Mouse (Mus musculus) megakaryocyte progenitor cell, adult 5-6 weeks (primary cell): ENCODE measurements at regions not wholly inside any gene's neighbourhood (a gene's known extent, or its start where the extent isn't known, plus 50 kb on each side); places are given as distances from the start of the nearest gene placed in this dataset.

Source experiments
- ATAC-seq: replicated peaks from 2 replicates; pipeline ENCODE4 v1.8.0; 2016; ENCODE audit warnings: mild to moderate bottlenecking, moderate TSS enrichment, inconsistent platforms; ENCODE audit not compliant: poor library complexity

DNA sequence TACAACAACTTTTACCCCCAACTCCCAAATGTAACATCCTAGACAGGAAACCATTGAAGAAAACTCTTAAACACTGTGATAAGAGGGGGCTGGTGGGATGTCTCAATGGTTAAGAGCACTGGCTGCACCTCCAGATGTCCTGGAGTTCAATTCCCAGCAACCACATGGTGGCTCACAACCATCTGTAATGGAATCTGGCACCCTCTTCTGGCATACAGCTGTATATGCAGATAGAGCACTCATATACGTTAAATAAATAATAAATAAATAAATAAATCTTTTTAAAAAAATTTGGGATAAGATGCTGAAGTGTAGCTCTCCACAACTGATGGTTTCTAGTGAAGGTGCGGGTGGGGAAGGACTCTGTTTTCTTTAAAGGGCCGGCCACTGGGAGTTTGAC, 69.3 kb downstream of the Kctd15 start:
- no peak for ATAC-seq

DNA sequence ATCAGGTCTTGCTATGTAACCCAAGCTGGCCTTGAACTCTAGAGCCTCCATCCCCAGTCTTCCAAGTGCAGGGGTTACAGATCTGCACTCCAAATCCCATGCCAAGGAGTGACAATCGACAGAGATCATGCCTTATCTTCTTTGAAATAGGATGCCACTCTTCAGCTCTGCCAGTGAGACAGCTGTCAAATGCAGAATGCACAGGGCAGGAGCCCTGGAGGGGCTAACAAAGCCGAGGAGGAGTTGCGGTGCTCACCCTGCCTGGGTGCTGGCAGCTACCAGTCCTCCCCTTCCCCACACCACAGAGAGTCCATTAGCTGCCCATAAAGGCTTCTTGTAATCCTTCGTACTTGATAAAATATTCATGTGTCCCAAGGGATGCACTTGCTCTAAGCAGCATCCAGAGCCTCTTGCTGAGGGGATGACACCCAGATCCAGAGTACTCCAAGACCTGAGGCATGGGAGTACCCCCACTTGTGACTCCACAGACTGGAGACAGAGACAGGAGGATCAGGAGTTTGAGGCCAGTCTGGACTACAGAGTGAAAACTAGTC, 71.1 kb downstream of the Kctd15 start:
- ATAC-seq: no peak

DNA sequence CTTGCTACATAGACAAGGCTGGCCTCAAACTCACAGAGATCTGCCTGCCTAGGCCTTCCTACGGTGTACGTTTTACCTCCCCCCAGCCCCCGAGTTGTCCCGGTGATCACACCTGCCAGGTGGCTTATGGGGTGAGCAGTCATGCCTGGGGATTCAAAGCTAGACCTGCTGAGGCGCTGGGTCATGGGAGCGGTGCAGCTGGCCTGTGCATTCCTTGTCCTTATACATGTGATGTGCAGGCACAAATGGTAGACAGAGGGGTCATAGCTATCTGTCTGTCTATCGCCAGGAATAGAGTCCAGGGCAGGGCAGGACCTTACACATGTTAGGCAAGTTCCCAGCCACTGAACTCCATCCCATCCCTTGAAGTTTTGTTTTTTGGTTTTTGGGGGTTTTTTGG, 71.7 kb downstream of the Kctd15 start:
- ATAC-seq: no peak

DNA sequence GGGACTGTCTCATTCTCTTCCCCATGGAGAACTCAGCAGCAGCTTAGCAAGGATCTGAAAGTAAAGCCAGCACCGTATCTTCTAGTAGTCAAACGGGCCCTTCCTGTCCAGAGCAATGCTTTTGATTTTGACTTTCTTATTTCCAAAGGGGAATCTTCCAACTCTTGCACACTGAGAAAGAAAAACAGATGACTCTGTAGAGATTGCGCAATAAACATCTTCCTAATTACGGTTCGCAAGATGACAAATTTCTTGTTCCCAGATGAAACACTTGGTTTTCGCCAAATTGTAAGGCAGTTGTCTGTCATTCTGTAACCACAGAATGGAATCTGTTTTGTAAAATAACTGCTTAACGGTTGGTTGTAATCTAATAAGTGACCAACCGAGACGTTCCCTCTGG, 75.7 kb downstream of the Kctd15 start:
- no peak for ATAC-seq

DNA sequence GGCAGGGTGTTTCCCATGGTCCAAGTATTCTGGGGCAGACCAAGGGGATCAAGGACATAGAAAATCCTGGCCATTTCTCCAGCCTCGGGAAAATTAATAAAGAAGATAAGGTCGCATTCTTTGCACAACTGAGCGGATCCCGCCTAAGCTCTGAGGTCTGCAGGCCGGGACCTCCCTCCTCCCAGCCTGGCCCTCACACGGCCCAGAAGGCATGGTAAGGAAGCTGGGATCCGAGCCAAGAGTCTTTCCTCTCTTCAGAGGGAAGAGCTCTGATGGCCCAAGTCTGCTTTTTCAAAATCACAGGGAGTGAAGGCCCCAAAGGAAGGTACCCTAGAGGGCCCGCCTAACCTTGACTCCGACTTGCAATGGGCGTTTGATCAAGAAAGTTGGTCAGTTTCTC, 85.2 kb downstream of the Kctd15 start:
- ATAC-seq: no peak

DNA sequence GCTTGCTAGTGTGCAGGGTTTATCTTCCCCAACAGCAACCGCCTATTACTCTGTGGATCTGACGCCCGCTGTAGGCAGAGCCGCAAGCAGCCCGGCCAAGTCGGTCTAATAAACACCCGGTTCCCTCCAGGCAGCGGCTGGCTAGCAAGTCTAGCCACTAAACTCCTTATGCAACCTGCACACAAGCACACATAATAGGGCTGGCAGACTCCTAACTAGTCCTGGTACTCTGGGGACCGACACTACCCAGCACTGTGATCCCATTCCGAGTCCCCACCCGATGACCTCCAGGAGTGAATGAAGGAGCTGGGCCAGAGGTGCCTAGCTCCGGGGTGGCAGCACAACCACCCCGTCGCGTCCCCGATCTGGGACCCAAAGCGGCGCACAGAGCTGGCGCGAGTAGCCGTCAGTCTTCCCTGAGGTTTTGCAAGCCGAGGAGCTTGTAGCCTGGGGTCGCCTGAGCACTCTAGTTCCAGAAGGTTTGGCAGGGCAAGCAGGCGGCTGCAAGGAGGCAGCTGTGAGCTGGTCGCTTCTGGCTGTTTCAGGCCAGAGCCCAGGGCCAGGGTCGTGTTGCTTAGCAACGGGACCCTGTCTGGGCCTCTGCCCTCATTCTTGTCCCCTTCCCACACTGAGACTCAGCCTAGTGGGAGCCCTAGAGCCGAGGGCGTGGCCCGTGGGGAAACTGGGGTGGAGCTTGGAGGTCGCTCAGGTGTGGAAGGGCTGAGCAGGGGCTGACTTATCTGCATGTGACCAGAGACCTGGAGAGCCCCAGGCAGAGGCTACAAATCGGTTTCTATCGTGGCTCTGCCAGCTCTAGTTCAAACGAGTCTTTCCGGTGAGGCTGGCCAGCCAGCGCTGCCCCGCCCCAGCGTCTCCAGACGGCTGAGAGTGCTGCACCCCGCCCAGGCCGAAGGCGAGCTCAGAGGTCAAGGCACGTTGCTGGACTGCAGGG, 86.1 kb downstream of the Kctd15 start:
- no peak for ATAC-seq

DNA sequence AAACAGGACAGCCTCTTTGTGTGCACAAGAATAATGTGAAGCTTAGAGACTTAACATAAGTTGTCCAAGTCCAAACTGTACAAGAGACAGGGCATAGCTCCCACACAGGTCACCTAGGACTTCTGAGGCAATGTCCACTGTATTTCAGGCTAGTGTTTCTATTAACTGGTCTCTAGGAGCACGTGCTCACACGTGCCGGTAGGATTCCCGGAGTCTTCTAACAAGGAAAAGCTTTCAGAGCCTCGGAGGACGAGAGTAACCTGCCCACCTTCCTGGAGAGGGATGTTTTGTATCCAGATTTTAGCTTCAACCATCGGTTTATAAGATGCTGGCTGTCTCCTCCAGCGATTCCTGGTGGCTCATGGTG, 86.8 kb downstream of the Kctd15 start:
- no peak for ATAC-seq

DNA sequence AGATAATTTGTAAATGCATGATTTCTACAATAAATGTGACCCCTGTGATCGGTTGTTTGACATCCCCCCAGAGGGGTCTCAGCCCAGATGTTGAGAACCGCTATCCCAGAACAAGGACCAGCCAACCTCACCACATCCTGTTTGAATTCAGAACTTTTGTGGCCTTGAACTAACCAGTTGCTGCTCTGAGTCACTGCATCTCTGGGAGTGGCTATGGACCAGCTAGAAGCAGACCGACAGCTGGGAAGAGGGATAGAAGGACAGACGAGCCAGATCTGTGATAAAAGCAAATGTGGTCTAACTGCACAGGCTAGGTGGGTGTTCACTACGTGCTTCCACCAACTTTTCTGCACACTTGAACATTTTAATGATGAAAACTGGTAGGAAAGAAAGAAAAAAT, 89.0 kb downstream of the Kctd15 start:
- no peak for ATAC-seq

DNA sequence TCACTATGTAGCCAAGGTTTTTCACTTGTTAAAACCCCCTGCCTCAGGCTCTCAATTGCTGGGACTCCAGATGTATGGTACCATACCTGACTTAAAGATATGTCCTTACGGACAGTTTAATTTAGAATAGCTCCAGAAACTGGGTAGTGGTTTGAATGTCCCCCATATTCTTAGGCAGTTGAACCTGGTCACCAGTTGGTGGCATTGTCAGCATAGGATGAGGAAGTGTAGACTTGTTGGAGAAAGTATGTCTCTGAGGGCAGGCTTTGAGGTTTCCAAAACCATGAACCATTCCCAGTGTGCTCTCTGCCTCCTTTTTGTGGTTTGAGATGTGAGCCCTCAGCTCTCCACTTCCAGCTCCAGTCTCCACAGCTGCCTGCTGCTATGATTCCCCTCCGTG, 94.4 kb downstream of the Kctd15 start:
- no peak for ATAC-seq

DNA sequence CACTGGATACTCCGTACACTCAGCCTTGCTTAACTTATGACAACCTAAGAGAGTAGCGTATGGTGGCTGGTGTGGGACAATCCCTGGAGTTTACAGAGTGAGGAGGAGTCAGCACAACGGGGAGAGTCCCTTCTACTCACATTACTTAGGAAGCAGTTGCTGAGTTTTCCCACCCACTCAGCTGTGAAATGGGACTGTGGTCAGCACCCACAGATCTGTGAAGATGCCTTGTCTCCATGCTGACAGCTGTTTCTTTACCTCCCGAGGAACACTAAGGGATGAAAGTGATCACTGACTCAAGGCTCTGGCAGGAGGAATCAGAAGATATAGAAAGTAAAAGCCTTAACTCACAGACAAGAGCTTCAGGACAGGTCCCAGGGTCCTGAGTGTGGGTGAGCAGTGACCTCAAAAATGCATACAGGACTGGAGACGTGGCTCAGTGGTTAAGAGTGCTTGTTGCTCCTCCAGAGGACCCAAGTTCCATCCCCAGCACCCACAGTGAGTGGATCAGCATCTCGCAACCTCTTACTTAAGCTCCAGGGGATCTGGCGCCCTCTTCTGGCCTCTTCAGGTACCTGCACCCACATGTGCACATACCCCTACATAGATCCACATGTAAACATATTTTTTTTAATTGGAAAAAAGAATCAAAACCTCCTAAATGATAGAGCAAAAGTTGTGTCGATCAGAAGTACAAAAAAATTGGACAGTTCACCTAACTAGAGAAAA, 97.8 kb downstream of the Kctd15 start:
- no peak for ATAC-seq

DNA sequence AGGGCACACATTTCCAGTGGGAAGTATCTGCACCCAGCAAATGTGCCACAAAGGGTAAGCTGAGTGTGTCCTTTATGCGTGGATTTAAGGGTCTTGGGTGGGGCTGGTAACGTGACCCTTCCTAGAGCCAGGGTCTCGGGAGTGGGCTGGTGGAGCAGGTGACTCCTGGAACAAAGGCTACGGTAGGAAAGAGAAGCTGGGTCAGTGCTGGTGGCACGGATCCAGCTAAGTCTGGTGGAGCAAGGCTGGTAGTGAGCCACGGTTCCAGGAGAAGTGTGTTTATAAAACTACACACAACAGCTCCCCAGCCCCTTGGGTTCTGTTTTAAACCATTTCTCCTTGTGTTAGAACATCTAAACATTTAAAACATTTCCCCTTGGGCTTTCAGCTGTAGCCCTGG, 101.3 kb downstream of the Kctd15 start:
- ATAC-seq: no peak

DNA sequence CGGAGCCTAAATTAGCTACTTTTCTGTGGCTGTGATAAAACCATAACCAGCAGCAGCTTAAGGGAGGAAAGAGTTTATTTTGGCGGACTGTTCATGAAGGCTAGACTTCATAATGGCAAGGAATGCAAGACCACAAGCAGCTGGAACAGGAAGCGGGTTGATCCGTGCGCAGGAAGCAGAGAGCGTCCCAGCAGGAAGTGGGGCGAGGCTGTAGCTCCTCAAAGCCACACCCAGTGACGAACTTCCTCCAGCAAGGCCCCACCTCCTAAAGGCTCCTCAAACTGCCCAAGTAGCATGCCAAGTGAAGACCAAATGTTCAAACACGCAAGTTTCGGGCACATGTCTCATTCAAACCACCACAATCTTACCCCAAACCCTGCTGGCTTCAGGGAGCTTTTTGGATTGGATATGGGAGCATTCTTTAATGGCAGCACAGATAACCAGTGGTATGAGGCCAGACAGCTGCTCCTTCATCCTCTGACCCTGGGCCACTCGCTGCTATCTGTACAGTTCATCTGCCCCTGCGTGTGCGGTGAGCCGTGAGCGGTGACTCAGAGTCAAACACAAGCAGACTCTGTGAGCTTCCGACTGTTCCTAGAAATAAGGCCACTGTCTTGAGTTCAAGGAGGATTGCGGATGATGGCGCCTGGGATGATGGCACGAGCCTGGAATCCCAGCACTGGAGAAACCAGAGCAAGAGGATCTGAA, 109.8 kb downstream of the Kctd15 start:
- ATAC-seq: no peak

DNA sequence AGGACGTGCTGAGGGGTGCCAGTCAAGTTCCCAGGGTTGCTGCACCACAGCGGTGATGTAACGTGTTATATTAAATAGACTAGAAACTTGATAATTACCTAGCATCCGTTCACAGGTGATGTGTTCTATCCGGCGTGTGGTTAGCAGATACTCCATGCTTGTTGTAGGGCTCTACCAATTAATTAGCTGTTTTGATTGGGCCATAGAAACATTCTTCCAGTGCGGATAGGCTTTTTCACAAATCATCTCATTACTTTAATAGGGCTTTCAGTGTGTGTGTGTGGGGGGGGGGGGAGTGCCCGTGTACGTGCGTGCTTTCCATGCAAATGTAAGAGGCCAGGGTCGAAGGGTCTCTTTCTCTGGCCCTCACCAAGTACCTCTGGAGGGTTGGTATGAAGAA, 110.6 kb downstream of the Kctd15 start:
- no peak for ATAC-seq

DNA sequence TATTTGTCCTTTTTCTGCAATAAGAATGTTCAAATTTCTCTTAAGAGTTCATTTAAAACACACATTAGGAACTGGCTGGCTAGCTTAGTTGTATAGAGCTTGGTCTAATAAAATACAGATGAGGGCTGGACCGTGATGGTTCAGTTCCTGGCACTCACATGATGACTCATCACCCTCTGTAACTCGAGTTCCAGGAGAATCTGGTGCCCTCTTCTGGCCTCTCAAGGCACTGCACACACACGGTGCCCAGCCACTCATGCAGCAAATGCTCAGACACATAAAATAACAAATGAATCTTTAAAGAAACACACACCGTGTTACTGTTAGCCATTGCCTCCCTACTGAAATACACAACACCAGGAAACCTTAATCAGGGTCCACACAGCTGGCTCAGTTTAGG, 114.6 kb downstream of the Kctd15 start:
- no peak for ATAC-seq

DNA sequence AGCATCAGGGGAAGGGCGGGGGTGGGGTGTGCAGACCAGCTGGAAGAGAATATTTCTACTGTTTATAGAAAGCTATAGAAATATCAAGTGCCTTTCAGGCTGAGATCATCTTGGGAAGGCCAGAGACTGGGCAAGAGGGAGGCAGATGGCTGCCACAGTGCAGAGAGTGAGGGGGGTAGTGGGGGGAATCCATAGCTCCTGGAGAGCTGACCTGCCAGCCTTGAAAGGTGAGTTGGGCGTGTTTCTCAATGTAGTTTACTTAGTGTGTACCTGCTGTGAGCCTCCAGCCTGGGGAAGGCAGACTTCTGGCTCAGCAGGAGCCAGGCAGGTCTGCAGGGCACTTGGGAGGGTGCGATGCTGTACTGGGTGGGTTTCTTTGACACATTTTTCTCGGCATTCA, 115.5 kb downstream of the Kctd15 start:
- ATAC-seq: no peak

DNA sequence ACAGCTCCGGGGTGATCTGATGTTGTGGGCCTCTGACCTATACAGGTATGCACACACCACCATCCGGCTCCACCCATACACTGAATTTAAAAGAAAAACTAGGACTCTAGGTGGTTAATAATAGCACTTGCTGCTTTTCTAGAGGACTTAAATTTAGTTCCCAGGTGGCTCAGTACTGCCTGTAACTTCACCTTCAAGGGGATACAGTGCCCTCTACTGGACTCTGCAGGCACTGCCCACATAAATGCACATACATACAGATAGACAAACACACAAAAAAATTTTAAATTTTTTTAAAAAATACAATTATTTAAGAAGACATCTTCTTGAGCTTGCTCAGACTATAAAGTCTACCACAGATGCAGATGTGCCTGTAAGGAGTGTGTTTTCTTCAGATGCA, 116.7 kb downstream of the Kctd15 start:
- no peak for ATAC-seq

DNA sequence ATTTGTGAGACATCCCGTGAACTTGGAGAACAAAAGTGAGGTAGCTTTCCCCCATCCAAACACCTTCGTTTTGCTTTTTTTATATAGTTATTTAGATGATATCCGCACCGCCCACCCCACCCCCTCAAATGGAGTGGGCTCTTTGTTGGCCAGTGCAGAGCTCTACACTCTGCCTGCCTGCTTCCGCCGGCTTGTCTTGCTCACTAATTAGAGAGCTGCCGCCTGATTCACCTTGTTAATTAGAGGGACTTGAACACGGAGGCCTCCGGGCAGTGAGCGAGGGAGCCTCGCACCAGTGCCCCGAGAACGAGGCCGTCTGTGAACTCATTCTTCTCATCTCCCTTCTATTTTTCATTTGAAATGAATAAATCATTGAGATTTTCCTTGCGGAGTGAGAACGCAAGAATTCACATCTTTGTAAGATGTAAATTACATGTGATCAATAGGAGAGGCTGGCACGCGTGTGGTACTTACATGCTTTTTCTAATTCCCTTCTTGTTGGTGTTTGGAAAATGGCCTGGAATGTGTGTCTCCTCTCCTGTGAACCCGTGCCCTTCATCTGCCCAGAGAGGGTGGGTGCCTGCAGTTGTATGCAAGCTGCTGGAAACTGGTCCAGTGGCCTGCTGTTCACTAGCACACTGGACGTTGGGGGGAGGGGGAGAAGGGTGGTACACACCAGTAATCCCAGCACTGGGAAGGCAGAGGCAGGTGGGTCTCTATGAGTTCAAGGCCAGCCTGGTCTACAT, 118.0 kb downstream of the Kctd15 start:
- ATAC-seq: no peak

DNA sequence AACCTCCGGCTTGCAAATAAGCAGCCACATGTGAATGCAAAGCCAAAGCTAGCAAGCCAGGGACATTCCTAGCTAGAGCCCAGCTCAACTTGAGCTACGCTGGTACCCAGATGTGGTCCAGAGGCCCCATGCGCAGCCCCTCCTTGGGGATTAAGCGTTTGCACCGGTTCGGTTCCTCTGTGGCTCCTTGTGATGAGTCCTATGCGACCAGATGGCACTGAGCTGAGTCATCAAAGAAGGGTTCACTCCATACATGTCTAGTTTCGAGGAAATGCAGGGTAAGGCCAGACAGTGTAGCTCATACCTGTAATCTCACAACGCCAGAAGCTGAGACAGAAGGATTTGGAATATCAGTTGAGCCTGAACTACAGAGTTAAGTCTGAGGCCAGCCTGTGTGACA, 119.4 kb downstream of the Kctd15 start:
- ATAC-seq: no peak

DNA sequence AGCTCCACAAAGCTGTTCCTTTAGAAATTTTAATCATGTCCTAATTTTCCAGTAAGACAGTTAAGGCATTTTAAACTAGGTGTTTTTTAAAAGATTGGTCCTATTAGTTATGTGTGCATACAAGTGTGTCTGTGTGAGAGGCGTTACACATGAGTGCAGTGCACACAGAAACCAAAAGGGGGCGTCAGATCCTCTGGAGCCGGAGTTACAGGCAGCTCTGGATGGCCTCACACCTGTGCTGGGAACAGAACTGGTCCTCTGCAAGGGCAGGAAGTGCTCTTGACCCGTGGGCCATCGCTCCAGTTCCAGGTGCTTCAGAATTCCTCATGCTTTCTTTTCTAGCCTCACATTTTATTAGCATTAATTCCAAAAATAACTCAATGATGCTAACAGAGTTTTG, 122.3 kb downstream of the Kctd15 start:
- ATAC-seq: no peak

DNA sequence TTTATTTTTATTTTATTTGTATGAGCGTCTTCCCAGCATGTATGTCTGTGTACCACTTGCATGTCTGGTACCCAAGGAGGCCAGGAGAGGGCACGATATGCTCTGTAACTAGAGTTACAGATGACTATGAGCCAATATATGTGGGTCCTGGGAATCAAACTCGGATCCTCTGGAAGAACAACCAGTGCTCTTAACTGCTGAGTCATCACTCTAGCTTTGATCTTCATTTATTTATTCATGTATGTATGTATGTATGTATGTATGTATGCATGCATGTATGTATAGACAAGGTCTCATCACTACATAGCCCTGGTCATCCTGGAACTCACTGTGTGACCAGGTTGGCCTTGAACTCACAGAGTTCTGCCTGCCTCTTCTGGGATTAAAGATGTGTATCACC, 124.9 kb downstream of the Kctd15 start:
- ATAC-seq: no peak

DNA sequence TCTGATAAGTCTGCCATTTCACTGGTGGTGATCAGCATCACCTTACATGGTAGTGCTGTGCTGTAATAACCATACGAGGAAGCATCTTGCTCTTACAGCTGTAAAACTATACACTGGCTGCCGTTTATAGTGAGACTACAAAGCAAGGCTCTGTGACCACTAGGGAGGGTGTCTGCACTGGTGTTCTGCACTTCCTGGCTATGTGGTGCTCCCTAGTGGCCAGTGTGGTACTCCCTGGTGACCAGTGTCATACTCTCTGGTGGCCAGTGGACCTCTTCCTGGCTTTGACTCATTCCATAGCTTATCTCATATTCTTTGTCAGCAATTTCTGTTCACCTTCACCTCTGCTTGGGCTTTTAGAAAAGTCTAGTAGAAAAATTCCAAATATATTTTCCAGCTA, 114.7 kb upstream of the Lsm14a start:
- no peak for ATAC-seq
